Mouse (Mus musculus): ENCODE data around the gene Kcnq1.
A peak's percentile ranks its signal among the peaks of the same experiment; 100 is the strongest.

Kcnq1 gene

GRCm38 (mm10) chr7:143461920-143462319 is 355.8 kb downstream of the Kcnq1 start:
- no peak for DNase-seq (ENCODE audit: low spot score)

- DNase-seq (ENCODE audit: low spot score) = no peak
These were observed 356.4 kb downstream of the Kcnq1 start for GRCm38 (mm10) chr7:143462516-143462915.

- DNase-seq (ENCODE audit: low spot score) = peak; percentile 77
These were observed 357.8 kb downstream of the Kcnq1 start for GRCm38 (mm10) chr7:143463865-143464415.

- peak; percentile 50 for DNase-seq (ENCODE audit: low spot score)
These were observed 358.8 kb downstream of the Kcnq1 start for GRCm38 (mm10) chr7:143464811-143465560.

GRCm38 (mm10) chr7:143466099-143466677 is 360.0 kb downstream of the Kcnq1 start:
- peak; percentile 89 for DNase-seq (ENCODE audit: low spot score)

- DNase-seq (ENCODE audit: low spot score) = no peak
These were observed 361.6 kb downstream of the Kcnq1 start for GRCm38 (mm10) chr7:143467714-143468113.

GRCm38 (mm10) chr7:143469946-143470345 is 363.8 kb downstream of the Kcnq1 start:
- peak; percentile 71 for DNase-seq (ENCODE audit: low spot score)

GRCm38 (mm10) chr7:143473347-143474101 is 367.4 kb downstream of the Kcnq1 start, which contains the start of gene Slc22a18:
Slc22a18 (plus strand) TSS chr7:143473736.
- DNase-seq (ENCODE audit: low spot score) = no peak

GRCm38 (mm10) chr7:143474811-143475210 is 368.6 kb downstream of the Kcnq1 start:
- DNase-seq (ENCODE audit: low spot score) = no peak

- DNase-seq (ENCODE audit: low spot score) = no peak
These were observed 369.7 kb downstream of the Kcnq1 start for GRCm38 (mm10) chr7:143475876-143476275.
